Mouse (Mus musculus) layer of hippocampus, adult 18-20 months (tissue): ENCODE measurements around the gene Ipmk. TPM values are rescaled to one million over a fixed set of nuclear protein-coding genes. Genes with fewer than 3 reads are reported as not detected.

Experiments used
- DNase-seq, 2 experiments: peaks; one replicate each; pipeline ENCODE4 v3.0.0; 2022; ENCODE audit warnings: low spot score in 2 of 2
- long read RNA-seq: library from polyadenylated mRNA; stranded (forward); transcript quantifications from one replicate; pipeline ENCODE4 v2.0.0, GENCODE M21; 2021
- total RNA-seq, 2 experiments: library from RNA; stranded (reverse); gene quantifications; 2 replicates each; pipeline ENCODE4 v1.2.3; 2021

Gene Ipmk
- 10 to 100 TPM; 42.7 to 44.3 TPM for total RNA-seq
- long read RNA-seq, full-length matches to known transcripts, result 47 of 58 reads
- long read RNA-seq, partial matches to known transcripts, result 1 of 58 reads
- long read RNA-seq, other reads (novel, unspliced or antisense), result 10 of 58 reads

DNA sequence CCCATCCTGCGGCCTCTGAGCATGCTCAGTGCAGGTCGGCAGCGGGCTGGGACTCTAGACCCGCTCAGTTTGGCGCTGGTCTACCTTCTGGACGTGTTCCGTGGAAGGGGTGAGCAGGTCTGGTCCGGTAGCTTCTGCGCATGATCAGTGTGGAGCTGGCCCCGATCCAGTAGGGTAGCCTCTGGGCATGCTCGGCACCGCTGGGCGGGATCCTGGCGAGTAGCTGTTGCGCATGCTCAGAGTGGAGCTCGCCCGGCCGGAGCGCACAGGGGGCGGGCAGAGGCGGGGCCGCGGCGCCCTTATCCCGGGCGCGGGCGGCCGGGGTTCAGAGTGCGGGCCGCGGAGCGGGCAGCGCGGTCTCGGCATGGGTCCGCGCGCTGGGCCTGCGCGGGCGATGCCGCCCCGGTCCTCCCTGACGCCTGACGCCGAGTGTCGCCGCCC, at the start of gene Ipmk:
Gene Ipmk (plus strand): TSS at position 255 of the 441 bp plus-strand sequence.
- DNase-seq, result peak; percentile 97 to 100

DNA sequence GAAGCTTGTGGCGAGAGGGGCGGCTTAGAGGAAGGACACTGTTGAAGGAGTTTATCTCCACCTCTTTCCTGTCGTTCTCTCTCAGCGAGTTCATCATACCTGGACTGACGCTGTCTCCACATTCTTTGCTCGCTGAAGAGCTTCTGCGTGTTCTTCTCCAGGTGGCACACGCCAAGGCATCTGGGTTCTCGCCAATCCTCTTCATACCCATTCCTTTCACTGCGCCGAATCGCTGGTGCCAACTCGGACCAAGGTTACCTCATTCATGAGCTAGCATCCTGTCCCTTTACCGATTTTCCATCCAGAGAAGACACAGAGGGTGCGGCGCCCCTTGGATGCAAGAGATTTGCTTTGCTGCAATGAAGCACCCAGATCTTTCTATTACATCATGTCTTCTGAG, 47.4 kb upstream of the Ipmk start:
- no peak for DNase-seq

DNA sequence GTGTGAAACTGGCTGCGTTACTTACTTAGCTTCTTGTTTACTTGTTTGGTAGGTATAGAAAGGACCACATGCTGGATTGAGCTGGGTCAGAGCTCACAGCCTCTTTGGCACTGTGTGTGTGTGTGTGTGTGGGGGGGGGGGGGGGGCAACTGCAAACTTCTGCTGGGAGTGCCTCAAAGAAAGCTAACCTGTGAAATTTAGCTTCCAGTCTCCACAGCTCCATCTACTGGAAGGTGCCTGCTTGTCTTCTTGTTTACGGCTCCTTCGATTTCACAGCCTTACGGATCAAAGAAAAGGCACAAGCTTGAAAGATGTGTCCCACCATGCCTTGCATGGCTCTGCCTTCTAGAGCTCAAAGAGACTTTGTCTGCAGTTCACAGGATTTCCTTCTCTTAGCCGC, 45.1 kb upstream of the Ipmk start:
- peak in 1 of 2 experiments; percentile 62 for DNase-seq

DNA sequence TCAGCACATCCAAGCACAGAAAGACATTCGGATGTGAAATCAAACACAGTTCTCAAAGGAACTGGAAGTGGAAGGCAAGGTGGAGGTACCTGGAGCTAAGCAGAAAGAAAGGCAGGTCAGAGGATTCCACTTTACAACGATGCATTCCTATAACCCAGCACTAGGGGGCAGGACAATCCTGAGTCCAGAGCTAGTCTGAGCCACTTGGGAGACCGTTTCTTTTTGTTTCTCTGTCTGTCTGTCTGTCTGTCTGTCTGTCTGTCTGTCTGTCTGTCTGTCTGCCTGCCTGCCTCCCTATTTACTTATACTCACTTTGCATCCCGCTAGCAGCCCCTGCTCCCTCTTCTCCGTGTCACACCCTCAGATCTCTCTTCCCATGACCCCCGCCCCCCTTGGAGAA, 41.4 kb upstream of the Ipmk start:
- DNase-seq, result peak in 1 of 2 experiments; percentile 60

DNA sequence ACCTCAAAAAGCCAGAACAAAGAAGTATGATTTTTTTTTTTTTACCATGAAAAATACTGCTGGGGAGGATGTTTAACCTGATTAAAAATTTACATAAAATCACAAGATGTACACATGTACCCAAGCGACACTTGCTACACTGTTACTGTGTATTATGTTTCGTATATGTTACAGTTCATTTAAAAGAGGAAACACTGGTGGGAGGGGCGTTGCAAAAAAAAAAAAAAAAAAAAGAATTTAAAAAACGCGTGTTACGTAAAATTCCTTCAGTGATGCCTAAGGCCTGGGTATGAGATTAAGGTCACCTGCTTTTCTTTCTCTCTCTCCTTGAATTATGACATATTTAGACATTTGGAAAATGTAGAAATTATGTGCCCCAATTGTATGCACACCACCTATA, 40.8 kb upstream of the Ipmk start:
- no peak for DNase-seq

DNA sequence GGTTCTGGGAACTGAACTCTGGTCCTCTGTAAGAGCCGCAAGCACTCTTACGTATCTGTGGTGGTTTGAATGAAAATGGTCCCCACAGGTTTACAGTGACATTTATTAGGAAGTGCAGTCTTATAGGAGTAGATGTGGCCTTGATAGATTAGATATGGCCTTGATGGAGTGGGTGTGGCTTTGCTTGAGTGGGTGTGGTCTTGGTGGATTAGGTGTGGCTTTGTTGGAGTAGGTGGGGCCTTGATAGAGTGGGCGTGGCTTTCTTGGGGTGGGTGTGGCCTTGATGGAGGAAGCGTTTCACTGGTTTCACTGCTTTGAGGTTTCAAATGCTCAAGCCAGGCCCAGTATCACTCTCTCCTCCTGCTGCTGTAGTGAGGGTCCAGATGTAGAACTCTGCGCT, 39.4 kb upstream of the Ipmk start:
- DNase-seq, result no peak

DNA sequence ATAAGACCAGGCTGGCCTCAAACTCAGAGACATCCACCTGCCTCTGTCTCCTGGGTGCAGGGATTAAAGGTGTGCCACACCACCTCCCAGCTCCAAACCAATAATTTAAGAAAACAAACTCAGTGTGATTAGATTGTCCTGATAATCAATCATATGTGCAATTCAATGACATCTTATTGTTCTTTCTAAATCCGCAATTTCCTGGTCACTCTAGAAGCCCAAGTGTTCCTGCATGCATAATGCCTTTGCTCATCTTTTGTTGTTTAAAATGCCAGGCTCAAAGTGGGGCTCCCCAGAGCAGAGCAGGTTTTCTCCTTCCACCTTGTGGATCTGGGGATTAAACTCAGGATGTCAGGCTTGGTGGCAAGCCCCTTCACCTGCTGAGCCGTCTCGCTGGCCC, 37.3 kb upstream of the Ipmk start:
- DNase-seq, result no peak

DNA sequence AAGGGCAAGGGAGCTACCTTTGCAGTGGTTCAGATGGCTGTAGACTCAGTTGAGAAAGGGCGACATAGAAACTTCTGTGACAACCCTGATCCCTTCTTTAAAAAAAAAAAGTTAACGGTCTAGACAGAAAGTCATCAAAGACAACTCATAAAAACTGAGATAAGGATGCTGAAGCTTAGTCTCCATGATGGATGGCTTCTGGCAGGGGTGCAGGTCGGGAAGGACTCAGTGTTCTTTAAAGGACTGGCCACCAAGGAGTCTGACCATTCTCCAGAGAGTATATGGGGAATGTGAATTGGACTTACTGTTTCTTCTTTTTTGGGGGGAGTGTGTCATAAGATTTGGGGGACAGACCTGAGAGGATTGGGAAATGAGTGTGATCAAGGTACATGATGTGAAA, 33.0 kb upstream of the Ipmk start:
- DNase-seq, result no peak

DNA sequence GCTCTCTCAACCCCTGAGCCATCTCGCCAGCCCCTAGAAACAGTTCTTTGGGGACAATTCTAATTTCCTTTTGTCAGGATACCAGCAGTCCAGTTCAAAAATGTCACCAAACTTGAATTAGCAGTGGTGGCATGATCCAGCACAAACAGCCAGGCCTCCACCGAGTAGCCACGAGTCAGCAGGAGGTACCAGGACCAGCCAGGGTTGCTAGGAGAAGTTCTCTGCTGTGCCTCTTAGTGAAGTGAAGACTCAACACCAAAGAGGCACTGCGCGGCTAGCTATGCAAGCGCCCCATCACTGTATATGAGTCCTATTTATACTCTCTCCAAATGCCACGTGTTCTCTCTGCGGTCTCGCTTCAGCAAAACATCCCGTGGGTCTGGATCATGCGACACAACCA, 31.5 kb upstream of the Ipmk start:
- DNase-seq, result no peak

DNA sequence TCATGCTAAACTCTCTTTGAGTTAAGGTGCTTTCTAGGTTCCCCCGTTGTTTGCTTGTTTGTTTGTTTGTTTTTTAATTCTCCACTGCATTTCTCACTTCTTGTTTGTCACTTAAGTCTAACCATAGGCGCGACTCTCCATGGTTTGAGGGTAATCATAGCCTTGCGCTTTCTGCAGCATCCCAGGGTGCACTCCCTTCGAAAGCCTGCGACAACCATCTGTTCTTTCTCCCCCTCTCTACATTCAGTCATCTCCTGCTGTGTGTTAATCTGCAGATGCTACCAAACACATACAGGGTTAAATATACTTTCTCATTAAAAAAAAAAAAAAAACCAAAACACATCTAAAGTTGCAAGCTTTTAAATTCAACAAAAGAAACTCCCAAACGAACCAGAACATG, 31.1 kb upstream of the Ipmk start:
- DNase-seq, result peak in 1 of 2 experiments; percentile 38

DNA sequence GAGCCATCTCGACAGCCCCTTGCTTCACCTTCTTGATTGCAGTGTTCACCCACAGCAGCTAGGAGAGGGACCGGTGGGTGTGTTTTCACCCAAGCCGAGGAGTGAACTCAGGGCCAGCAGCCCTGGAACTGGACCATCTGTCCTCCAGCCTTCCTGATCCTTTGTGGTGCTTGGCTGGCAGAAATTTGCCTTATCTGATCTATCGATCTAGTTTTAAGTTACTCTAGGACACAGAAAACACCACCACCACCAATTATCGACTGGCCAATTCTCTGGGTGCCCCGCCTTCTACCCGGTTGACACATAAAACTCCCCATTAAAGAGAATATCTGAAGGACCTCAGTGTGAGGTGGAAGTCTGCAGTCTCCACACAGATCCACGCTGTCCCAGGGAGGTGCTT, 23.9 kb upstream of the Ipmk start:
- DNase-seq, result no peak

DNA sequence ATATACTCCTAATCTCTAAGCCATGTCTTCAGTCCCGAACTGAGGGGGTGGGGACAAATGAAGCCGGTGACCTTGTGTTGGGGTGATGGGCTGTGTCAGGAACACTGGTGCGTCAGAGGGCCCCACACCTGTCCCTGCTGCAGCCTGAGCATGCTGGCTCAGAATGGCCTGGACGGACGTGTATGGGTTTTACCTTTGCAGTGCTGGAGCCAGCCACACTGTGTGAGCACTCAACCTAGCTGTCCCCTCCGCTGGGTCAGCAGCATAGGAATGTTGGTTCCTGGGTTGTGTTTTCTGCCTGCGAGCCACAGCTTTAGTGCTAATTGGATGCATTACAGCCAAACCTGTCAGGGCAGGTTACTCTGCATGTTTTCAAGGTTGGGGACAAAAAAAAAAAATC, 21.4 kb upstream of the Ipmk start:
- DNase-seq, result no peak

DNA sequence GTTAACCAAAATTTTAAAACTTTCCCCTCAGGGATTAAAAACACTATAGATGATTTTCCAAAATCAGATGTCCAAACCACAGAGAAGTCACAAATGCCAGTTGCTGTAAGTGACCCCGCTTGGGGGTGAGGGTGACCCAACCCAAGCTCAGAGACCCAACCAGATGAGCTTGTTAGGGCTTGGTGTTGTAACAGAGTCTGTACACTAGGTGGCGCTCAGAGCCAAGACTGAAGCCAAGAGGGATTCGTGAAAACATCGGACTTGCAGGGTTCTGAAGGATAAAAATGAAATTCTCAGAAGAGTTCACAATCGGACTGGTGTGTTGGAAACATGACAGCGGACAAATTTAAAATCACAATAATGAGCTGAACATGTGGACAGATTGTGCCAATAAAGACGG, 20.8 kb upstream of the Ipmk start:
- DNase-seq, result peak; percentile 62 to 81

DNA sequence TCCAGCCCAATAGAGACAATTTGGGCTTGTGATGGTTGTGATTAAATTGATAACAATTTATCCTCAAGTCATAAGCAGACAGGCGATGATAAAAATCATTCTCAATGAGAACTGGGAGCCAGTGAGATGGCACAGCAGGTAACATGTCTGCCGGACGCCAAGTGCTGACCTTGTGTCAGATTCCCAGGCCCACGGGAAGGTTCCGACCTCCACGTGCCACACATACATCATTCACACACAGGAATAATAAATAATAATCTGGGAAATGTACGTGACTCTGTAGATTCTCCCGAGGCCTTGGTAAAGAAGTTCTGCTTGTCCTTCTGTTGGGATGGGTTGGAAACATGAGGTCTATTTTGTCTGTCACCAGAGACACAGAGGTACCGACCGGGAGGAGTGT, 20.2 kb upstream of the Ipmk start:
- no peak for DNase-seq

DNA sequence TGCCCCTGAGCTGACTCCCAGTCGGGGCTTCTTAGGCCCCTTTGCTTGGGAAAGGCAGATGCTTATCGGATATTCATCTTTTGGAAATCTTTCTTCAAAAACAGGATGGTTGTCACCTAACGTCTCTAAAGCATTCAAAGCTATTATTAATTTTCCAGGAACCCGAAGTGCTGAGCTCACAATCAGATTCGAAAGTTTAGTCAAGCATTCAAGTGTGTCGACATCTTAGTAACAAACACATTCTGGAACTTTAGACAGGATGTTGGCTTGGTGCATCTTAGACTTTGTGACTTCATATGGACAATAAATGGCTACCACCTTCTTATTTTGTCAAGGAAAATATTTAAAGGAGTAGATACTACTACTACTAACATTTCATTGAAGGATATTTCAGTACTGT, 19.2 kb upstream of the Ipmk start:
- no peak for DNase-seq

DNA sequence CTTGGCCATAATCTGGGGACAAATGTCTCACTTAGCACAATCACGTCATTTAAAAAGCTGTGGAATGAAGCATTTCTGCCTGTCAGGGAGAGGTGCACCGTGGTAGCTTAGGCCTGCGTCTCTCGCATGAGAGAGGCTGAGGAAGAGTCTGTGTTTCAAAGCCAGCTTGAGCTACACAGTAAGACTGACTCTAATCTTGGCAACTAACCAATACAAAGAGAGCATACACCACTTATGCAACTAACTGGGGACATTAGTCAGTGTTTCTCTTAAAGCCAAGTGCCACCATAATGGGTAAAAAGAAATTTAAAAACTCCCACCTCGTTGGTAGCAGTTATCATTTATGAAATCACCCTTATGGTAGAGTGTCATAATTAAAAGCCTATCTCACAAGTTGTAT, 18.7 kb upstream of the Ipmk start:
- no peak for DNase-seq

DNA sequence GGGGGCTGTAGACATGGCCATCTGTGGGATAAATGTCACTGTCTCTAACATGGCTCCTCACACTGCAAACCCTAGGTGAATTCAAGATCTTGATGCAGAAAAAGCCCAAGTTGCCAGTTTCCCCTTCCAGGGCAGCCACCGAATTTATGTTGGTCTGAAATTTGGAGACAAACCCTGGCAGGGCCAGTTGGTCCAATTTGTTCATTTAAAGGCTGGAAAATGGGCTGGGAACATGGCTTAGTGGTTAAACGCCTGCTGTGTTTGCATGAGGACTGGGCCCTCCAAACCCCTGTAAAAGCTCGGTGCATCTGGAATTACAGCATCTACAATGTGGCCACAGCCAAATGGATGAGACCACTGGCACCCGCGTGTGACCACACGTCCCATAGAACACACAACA, 18.3 kb upstream of the Ipmk start:
- no peak for DNase-seq

DNA sequence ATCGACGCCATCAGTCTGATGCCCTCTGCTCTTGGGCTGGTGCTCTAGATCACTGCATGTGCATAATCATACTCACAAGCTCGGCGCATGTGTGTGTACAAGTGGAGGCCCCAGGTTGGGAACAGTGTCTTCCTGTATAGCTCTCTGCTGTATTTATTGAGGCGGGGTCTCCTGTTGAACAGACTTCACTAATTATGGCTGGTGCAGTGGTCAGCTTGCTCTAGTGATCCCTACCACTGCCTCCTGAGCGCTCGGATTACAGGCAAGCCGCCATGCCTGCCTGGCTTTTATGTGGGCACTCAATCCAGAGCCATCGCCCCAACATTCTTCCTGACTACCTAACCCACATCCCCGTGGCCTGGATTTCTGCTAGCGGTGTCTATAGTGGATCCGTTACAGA, 17.5 kb upstream of the Ipmk start:
- DNase-seq, result no peak

DNA sequence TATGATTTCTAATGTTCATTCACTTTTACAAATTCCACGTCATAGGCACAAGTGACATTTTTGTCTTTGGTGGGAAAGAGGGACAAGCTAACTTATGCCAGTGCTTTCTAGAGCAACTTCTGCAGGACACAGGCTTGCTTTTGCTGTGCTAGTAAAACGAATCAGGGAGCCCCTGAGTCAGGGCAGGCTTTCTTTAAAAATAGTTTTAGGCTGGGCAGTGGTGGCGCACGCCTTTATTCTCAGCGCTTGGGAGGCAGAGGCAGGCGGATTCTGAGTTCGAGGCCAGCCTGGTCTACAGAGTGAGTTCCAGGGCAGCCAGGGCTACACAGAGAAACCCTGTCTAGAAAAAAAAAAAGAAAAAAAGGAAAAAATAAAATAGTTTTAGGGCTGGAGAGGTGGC, 15.7 kb upstream of the Ipmk start:
- DNase-seq, result no peak

DNA sequence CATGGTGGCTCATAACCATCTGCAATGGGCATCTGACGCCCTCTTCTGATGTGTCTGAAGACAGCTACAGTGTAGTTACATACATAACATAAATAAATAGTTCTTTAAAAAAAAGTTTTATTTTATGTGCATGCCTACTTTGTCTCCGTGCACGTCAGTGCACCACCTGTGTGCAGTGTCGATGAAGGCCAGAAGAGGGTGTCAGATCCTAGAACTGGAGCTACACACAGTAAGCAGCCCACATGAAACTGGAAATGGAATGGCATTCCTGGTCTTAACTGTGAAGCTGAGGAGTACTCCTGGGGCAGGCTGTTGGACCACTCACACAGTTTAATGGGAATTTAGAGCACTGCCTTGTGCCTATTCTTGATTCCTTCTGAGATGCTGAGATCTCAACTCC, 15.2 kb upstream of the Ipmk start:
- DNase-seq, result no peak

DNA sequence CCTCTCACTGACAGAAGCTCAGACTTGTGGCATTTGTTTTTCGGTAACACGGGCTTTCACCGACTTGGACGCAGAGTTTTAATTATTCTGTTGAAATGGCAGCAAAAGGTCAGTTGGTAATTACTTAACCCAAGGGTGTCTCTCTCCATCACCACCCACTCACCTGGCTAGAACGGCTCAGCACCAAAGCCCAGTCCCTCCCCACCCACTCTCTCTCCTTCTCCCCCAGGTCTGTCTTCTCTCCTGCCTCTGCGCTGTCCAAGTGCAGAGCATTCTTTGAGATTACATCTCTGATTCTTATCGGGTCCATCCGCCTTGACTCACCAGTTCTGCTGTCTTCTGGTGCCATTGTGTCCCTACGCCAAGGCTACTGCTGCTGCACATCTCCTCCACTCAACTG, 14.7 kb upstream of the Ipmk start:
- no peak for DNase-seq

DNA sequence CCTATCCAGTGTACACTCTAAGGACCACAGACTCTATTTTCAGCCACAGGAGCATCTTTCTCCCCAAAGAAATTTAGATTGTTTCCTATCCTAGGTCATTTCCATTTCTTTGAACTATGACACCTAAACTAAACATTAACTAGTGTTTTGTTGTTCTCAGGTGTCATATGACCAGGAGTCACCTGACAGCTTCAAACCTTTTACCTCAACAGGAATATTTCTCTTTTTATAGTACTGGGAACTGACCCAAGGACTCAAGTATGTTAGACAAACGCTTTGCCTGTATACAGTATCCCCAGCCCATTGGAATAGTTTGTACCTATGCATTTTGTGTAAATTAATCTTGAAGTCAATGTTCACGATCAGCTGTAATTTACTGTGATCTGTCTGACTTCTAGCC, 9.8 kb upstream of the Ipmk start:
- DNase-seq, result no peak

DNA sequence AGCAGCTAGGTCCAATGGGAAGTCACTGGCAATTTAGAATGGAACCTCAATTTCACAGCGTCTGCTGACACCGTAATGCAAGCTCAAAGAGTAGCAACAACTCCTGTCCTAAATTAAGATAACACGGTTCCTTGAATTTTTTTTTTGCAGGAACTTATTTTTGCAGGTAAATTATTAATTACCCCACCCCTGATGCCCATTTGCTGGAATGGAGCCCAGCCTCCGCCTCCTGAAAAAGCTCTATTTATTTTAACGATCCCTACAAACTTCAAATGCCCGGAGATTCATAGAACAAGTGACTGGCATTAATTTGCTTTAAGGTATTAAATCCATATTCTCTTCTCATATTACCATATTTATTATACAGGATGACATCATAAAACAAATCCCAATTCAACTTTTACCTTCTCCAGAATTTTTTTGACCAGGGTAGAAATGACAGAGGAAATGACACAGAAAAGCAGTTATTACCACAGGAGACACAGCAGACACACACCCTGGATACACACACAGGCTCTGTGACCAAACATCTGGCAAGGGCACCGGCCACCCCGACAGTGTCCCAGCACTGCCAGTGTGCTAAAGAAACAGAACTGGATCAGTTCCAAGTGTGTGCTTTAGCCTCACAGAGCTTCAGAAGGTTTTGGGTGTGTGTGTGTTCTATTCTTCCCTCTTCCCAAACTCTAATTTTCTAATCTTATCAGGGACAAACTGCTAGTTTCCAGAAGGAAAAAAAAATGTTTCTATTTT, 9.2 kb upstream of the Ipmk start:
- DNase-seq, result no peak
